Mouse (Mus musculus): ENCODE measurements around the gene Mroh2a. TPM values are rescaled to one million over a fixed set of nuclear protein-coding genes. Genes with fewer than 3 reads are reported as not detected.

Gene Mroh2a
- polyA plus RNA-seq, 1 experiment from 2014 or later, result 1.3 TPM

- peaks cover 65% of the 10 kb centered on the region for H3K9me3 ChIP-seq (ENCODE audit: control insufficient read depth, low read length)
- WGBS, result 74% methylated on average over 1 of the region's 1 CpGs
- no peak overlapping the region for H3K4me3 ChIP-seq (ENCODE audit: low read depth, low read length)
- H3K27ac ChIP-seq (ENCODE audit: low read depth, low read length), result no peak overlapping the region
- H3K4me1 ChIP-seq (ENCODE audit: control insufficient read depth, insufficient read depth, low read length), result no peaks in the 10 kb centered on the region
- H3K4me2 ChIP-seq (ENCODE audit: low read depth), result no peak overlapping the region
- H3K9ac ChIP-seq (ENCODE audit: low read length), result no peak overlapping the region
- H3K36me3 ChIP-seq (ENCODE audit: control insufficient read depth, insufficient read depth, low read length), result no peaks in the 10 kb centered on the region
- no peaks in the 10 kb centered on the region for H3K27me3 ChIP-seq (ENCODE audit: control insufficient read depth, insufficient read depth, low read length)
- DNase-seq (ENCODE audit: low spot score) (no peak), ATAC-seq (ENCODE audit: insufficient read depth, low FRiP score, low TSS enrichment) (0 out of 2 replicates have a peak, but pooled peaks have one; percentile 28)
These were observed 63.7 kb downstream of the Mroh2a start for GRCm38 (mm10) chr1:88290511-88290910.

- Histone ChIP-seq H3K4me2 (ENCODE audit: low read depth) (no peak overlapping the region), H3K4me3 (ENCODE audit: low read depth, low read length) (no peak overlapping the region), H3K27me3 (ENCODE audit: control insufficient read depth, insufficient read depth, low read length) (no peaks in the 10 kb centered on the region), H3K27ac (ENCODE audit: low read depth, low read length) (no peak overlapping the region), H3K36me3 (ENCODE audit: control insufficient read depth, insufficient read depth, low read length) (no peaks in the 10 kb centered on the region), H3K4me1 (ENCODE audit: control insufficient read depth, insufficient read depth, low read length) (no peaks in the 10 kb centered on the region), H3K9me3 (ENCODE audit: control insufficient read depth, low read length) (peaks cover 66% of the 10 kb centered on the region), H3K9ac (ENCODE audit: low read length) (no peak overlapping the region)
- ATAC-seq (ENCODE audit: insufficient read depth, low FRiP score, low TSS enrichment) (no peak), DNase-seq (ENCODE audit: low spot score) (no peak)
- 66% methylated on average over 3 of the region's 3 CpGs for WGBS
These were observed 64.7 kb downstream of the Mroh2a start for GRCm38 (mm10) chr1:88291409-88292005.

- H3K9me3 ChIP-seq (ENCODE audit: control insufficient read depth, low read length), result peaks cover 62% of the 10 kb centered on the region
- ATAC-seq (ENCODE audit: insufficient read depth, low FRiP score, low TSS enrichment) (no peak), DNase-seq (ENCODE audit: low spot score) (no peak)
- no peaks in the 10 kb centered on the region for H3K4me1 ChIP-seq (ENCODE audit: control insufficient read depth, insufficient read depth, low read length)
- no peak overlapping the region for H3K27ac ChIP-seq (ENCODE audit: low read depth, low read length)
- H3K4me3 ChIP-seq (ENCODE audit: low read depth, low read length), result no peak overlapping the region
- H3K36me3 ChIP-seq (ENCODE audit: control insufficient read depth, insufficient read depth, low read length), result no peaks in the 10 kb centered on the region
- no peak overlapping the region for H3K9ac ChIP-seq (ENCODE audit: low read length)
- no peaks in the 10 kb centered on the region for H3K27me3 ChIP-seq (ENCODE audit: control insufficient read depth, insufficient read depth, low read length)
- no peak overlapping the region for H3K4me2 ChIP-seq (ENCODE audit: low read depth)
- 53% methylated on average over 2 of the region's 2 CpGs for WGBS
These were observed 65.3 kb downstream of the Mroh2a start for GRCm38 (mm10) chr1:88292057-88292456.

- DNase-seq (ENCODE audit: low spot score) (no peak), ATAC-seq (ENCODE audit: insufficient read depth, low FRiP score, low TSS enrichment) (no peak)
- no peak overlapping the region for H3K27ac ChIP-seq (ENCODE audit: low read depth, low read length)
- 17% methylated on average over 1 of the region's 1 CpGs for WGBS
- H3K27me3 ChIP-seq (ENCODE audit: control insufficient read depth, insufficient read depth, low read length), result no peaks in the 10 kb centered on the region
- no peak overlapping the region for H3K4me2 ChIP-seq (ENCODE audit: low read depth)
- no peak overlapping the region for H3K4me3 ChIP-seq (ENCODE audit: low read depth, low read length)
- H3K36me3 ChIP-seq (ENCODE audit: control insufficient read depth, insufficient read depth, low read length), result no peaks in the 10 kb centered on the region
- no peak overlapping the region for H3K9ac ChIP-seq (ENCODE audit: low read length)
- no peaks in the 10 kb centered on the region for H3K4me1 ChIP-seq (ENCODE audit: control insufficient read depth, insufficient read depth, low read length)
- H3K9me3 ChIP-seq (ENCODE audit: control insufficient read depth, low read length), result peaks cover 66% of the 10 kb centered on the region
These were observed 67.9 kb downstream of the Mroh2a start for GRCm38 (mm10) chr1:88294650-88295049.

- 0 out of 2 replicates have a peak, but pooled peaks have one; percentile 10 for ATAC-seq (ENCODE audit: insufficient read depth, low FRiP score, low TSS enrichment)
- DNase-seq (ENCODE audit: low spot score), result peak; percentile 10
These were observed 69.6 kb downstream of the Mroh2a start for GRCm38 (mm10) chr1:88296171-88296920.

GRCm38 (mm10) chr1:88297480-88298258 is 70.9 kb downstream of the Mroh2a start:
- WGBS, result 67% methylated on average over 7 of the region's 7 CpGs
- no peak overlapping the region for H3K27ac ChIP-seq (ENCODE audit: low read depth, low read length)
- no peak overlapping the region for H3K9ac ChIP-seq (ENCODE audit: low read length)
- no peak overlapping the region for H3K4me3 ChIP-seq (ENCODE audit: low read depth, low read length)
- DNase-seq (ENCODE audit: low spot score) (peak; percentile 9), ATAC-seq (ENCODE audit: insufficient read depth, low FRiP score, low TSS enrichment) (no peak)
- no peaks in the 10 kb centered on the region for H3K36me3 ChIP-seq (ENCODE audit: control insufficient read depth, insufficient read depth, low read length)
- H3K27me3 ChIP-seq (ENCODE audit: control insufficient read depth, insufficient read depth, low read length), result no peaks in the 10 kb centered on the region
- no peaks in the 10 kb centered on the region for H3K4me1 ChIP-seq (ENCODE audit: control insufficient read depth, insufficient read depth, low read length)
- no peak overlapping the region for H3K4me2 ChIP-seq (ENCODE audit: low read depth)
- H3K9me3 ChIP-seq (ENCODE audit: control insufficient read depth, low read length), result peaks cover 71% of the 10 kb centered on the region

More at GRCm38 (mm10) chr1:88296171-88296920, 69.6 kb downstream of the Mroh2a start:
- Histone ChIP-seq H3K4me2 (ENCODE audit: low read depth) (no peak overlapping the region), H3K36me3 (ENCODE audit: control insufficient read depth, insufficient read depth, low read length) (no peaks in the 10 kb centered on the region), H3K4me1 (ENCODE audit: control insufficient read depth, insufficient read depth, low read length) (no peaks in the 10 kb centered on the region), H3K9me3 (ENCODE audit: control insufficient read depth, low read length) (peaks cover 68% of the 10 kb centered on the region), H3K9ac (ENCODE audit: low read length) (no peak overlapping the region), H3K27ac (ENCODE audit: low read depth, low read length) (no peak overlapping the region), H3K27me3 (ENCODE audit: control insufficient read depth, insufficient read depth, low read length) (no peaks in the 10 kb centered on the region), H3K4me3 (ENCODE audit: low read depth, low read length) (no peak overlapping the region)
- 74% methylated on average over 4 of the region's 4 CpGs for WGBS

- H3K27me3 ChIP-seq (ENCODE audit: control insufficient read depth, insufficient read depth, low read length), result no peaks in the 10 kb centered on the region
- 68% methylated on average over 4 of the region's 4 CpGs for WGBS
- peaks cover 80% of the 10 kb centered on the region for H3K9me3 ChIP-seq (ENCODE audit: control insufficient read depth, low read length)
- no peak overlapping the region for H3K9ac ChIP-seq (ENCODE audit: low read length)
- DNase-seq (ENCODE audit: low spot score) (peak; percentile 11), ATAC-seq (ENCODE audit: insufficient read depth, low FRiP score, low TSS enrichment) (no peak)
- no peaks in the 10 kb centered on the region for H3K4me1 ChIP-seq (ENCODE audit: control insufficient read depth, insufficient read depth, low read length)
- no peaks in the 10 kb centered on the region for H3K36me3 ChIP-seq (ENCODE audit: control insufficient read depth, insufficient read depth, low read length)
- H3K4me3 ChIP-seq (ENCODE audit: low read depth, low read length), result no peak overlapping the region
- no peak overlapping the region for H3K4me2 ChIP-seq (ENCODE audit: low read depth)
- no peak overlapping the region for H3K27ac ChIP-seq (ENCODE audit: low read depth, low read length)
These were observed 72.1 kb downstream of the Mroh2a start for GRCm38 (mm10) chr1:88298686-88299528.

- Histone ChIP-seq H3K4me1 (ENCODE audit: control insufficient read depth, insufficient read depth, low read length) (no peaks in the 10 kb centered on the region), H3K4me3 (ENCODE audit: low read depth, low read length) (no peak overlapping the region), H3K27me3 (ENCODE audit: control insufficient read depth, insufficient read depth, low read length) (no peaks in the 10 kb centered on the region), H3K36me3 (ENCODE audit: control insufficient read depth, insufficient read depth, low read length) (no peaks in the 10 kb centered on the region), H3K27ac (ENCODE audit: low read depth, low read length) (no peak overlapping the region), H3K4me2 (ENCODE audit: low read depth) (no peak overlapping the region), H3K9me3 (ENCODE audit: control insufficient read depth, low read length) (peaks cover 81% of the 10 kb centered on the region), H3K9ac (ENCODE audit: low read length) (no peak overlapping the region)
- WGBS, result 78% methylated on average over 2 of the region's 2 CpGs
- peak; percentile 9 for DNase-seq (ENCODE audit: low spot score)
- no peak for ATAC-seq (ENCODE audit: insufficient read depth, low FRiP score, low TSS enrichment)
These were observed 72.8 kb downstream of the Mroh2a start for GRCm38 (mm10) chr1:88299529-88299945.

All from neural tube, embryonic 11.5 days (tissue).